Mouse (Mus musculus) heart, adult 2 months (tissue): Measurements from ENCODE around the gene Zfp3. TPM values are rescaled to one million over a fixed set of nuclear protein-coding genes. Genes with fewer than 3 reads are reported as not detected.

ENCODE experiments used
- DNase-seq, 2 experiments: peaks; one replicate each; pipeline ENCODE4 v3.0.0; 2021
- H3K27ac ChIP-seq: fragments of 200-600 bp; 2 replicates; pipeline ENCODE4 v1.8.1; 2022
- H3K27me3 ChIP-seq: fragments of 200-500 bp; 2 replicates; pipeline ENCODE4 v1.6.1; 2012; ENCODE audit warnings: mild to moderate bottlenecking, low read length, inconsistent platforms, mixed read lengths; ENCODE audit not compliant: control insufficient read depth, insufficient read depth
- H3K36me3 ChIP-seq: fragments of 200-500 bp; 2 replicates; pipeline ENCODE4 v1.6.1; 2012; ENCODE audit warnings: low read length, inconsistent platforms; ENCODE audit not compliant: control insufficient read depth, insufficient read depth
- H3K4me1 ChIP-seq: fragments of 200-500 bp; 2 replicates; pipeline ENCODE4 v1.6.1; 2011; ENCODE audit warnings: low read length; ENCODE audit not compliant: control insufficient read depth, insufficient read depth
- H3K4me3 ChIP-seq: fragments of 200-600 bp; 2 replicates; pipeline ENCODE4 v1.8.1; 2022
- H3K79me2 ChIP-seq: fragments of 200-500 bp; replicated peaks from 2 replicates; pipeline ENCODE4 v1.6.1; 2012; ENCODE audit warnings: mild to moderate bottlenecking, inconsistent platforms, low read length, moderate library complexity, mixed read lengths; ENCODE audit not compliant: control insufficient read depth, insufficient read depth
- H3K9ac ChIP-seq: fragments of 200-500 bp; 2 replicates; pipeline ENCODE4 v1.6.1; 2012; ENCODE audit warnings: low read depth, mild to moderate bottlenecking, control low read depth, inconsistent platforms, low read length, mixed read lengths
- CTCF ChIP-seq: fragments of 200-600 bp; IDR thresholded peaks from 2 replicates; pipeline ENCODE4 v1.8.1; 2022; ENCODE audit warnings: antibody characterized with exemption, mild to moderate bottlenecking, moderate library complexity
- EP300 ChIP-seq: fragments of 200-500 bp; IDR thresholded peaks from 2 replicates; pipeline ENCODE4 v1.6.1; 2011; ENCODE audit warnings: low read depth, low read length, control low read depth; ENCODE audit not compliant: insufficient read depth
- POLR2A ChIP-seq: fragments of 200-500 bp; IDR thresholded peaks from 2 replicates; pipeline ENCODE4 v1.6.1; 2011; ENCODE audit warnings: mild to moderate bottlenecking, low read depth, low read length, control low read depth; ENCODE audit not compliant: insufficient read depth
- WGBS: fragments of 180-500 bp; shearing (Covaris S2); methylation state at CpG from one replicate; pipeline ENCODE4 v1.1.7; 2018; 5-methylcytosine and 5-hydroxymethylcytosine counted together
- intact Hi-C: fragments of 180-260 bp; cut with DNase I; formaldehyde crosslinking; loops from one replicate; pipeline ENCODE4 v1.15.1; 2025
- polyA plus RNA-seq: library from polyadenylated mRNA; depleted of rRNA; stranded (reverse); fragments of >200 nt; gene quantifications from 2 replicates; pipeline ENCODE4 v1.2.3, GENCODE M21; 2012
- total RNA-seq, 2 experiments: library from RNA; stranded (reverse); gene quantifications; 2 replicates each; pipeline ENCODE4 v1.2.3; 2021

Zfp3 gene
- total and polyA plus RNA-seq, 3 experiments = 1.5 to 8.5 (median 7.5) TPM

DNA sequence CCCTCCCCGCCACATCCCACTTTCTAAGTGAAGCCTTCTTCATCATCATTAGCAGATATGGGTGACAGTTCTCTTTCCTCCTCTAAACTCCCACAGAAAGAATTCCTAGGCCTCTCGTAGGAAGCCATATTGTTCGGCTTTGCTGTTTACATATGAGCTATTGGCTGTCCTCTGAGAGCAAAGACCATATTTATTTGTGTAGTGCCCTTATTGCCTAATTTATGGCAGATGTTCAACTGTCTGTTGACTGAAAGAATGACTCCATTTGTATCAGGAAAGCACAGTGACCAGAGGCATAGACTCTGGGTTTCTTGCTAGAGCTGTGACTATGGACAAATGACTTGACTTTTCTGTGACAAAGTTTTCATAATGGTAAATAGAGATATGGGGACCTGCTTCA lies 22.4 kb upstream of the Zfp3 start:
- Histone ChIP-seq H3K36me3 (no peaks in the 10 kb centered on the region), H3K4me3 (no peak overlapping the region), H3K9ac (no peak overlapping the region), H3K79me2 (no peaks in the 10 kb centered on the region), H3K4me1 (no peaks in the 10 kb centered on the region), H3K27ac (no peak overlapping the region), H3K27me3 (no peaks in the 10 kb centered on the region)
- TF ChIP-seq CTCF (no peak), POLR2A (no peak), EP300 (no peak)
- no peak for DNase-seq
- intact Hi-C loops = no loop called here
- WGBS = 90% methylated on average over 3 of the region's 3 CpGs

DNA sequence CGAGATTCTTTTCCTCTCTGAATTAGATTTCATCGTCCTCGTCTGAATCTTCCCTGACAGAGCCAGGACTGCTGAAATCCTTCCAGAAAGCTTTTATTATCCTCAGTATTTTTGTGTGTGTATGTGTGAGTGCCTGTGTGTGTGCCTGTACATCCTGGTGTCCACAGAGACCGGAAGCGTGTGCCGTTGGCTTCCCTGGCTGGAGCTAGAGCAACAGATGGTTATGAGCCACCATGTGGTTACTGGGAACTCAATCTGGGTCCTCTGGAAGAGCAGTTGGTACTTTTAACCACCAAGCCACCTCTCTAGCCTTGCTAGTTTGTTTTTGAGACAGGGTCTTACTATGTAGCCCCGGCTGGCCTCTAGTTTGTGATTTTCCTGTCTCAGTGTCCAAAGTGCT lies 21.9 kb upstream of the Zfp3 start:
- TF ChIP-seq POLR2A (no peak), EP300 (no peak), CTCF (no peak)
- H3K79me2 ChIP-seq = no peaks in the 10 kb centered on the region
- no peaks in the 10 kb centered on the region for H3K36me3 ChIP-seq
- no peaks in the 10 kb centered on the region for H3K4me1 ChIP-seq
- no peak overlapping the region for H3K4me3 ChIP-seq
- H3K27ac ChIP-seq = no peak overlapping the region
- no peaks in the 10 kb centered on the region for H3K27me3 ChIP-seq
- WGBS = 67% methylated on average over 7 of the region's 7 CpGs
- no peak overlapping the region for H3K9ac ChIP-seq
- DNase-seq = no peak
- intact Hi-C loops = no loop called here

DNA sequence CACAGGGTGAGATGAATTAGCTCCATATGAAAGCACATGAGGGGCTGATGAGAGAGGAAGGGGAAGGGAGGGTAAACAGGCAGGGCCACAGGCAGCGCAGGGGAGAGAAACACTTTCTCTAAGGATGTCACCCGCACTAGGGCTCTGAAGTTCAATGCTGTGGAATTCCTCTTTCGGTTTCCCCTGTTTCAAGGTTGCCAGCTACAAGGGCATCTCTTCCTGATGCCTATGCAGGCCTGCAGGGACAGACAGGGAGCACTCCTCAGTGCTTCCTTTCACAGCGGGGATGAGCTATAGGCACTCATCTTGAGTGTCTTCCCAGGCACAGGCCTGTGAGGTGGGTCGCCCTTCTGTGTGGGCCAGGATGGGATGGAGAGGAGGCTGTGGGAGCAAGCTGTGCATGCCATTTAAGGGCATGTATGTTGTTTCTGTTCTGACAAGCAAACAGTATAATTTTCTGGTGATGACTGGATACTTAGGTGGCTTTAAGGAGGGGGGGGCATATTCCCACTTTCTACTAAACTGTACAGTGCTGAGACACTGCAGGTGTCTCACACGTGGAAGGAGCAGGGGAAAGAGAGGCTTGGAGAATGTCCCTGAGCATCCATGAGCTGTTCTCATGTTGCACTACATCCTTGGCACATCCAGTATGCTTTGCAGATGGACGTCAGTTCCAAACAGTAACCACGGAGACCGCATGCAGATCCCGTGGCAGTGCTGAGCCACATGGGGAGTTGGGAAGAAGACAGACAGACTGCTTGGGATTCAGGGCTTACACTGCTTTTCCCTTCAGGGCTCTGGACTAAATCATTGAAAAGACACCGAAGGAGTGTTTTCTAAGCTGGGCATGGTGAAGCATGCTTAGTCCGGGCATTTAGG lies 21.2 kb upstream of the Zfp3 start:
- TF ChIP-seq POLR2A = no peak
- no peak for TF ChIP-seq EP300
- TF ChIP-seq CTCF = no peak
- intact Hi-C loops = no loop called here
- Histone ChIP-seq H3K27me3 (no peaks in the 10 kb centered on the region), H3K4me1 (no peaks in the 10 kb centered on the region), H3K79me2 (no peaks in the 10 kb centered on the region), H3K36me3 (no peaks in the 10 kb centered on the region), H3K9ac (no peak overlapping the region), H3K4me3 (no peak overlapping the region), H3K27ac (no peak overlapping the region)
- DNase-seq = no peak
- WGBS = 76% methylated on average over 12 of the region's 12 CpGs

DNA sequence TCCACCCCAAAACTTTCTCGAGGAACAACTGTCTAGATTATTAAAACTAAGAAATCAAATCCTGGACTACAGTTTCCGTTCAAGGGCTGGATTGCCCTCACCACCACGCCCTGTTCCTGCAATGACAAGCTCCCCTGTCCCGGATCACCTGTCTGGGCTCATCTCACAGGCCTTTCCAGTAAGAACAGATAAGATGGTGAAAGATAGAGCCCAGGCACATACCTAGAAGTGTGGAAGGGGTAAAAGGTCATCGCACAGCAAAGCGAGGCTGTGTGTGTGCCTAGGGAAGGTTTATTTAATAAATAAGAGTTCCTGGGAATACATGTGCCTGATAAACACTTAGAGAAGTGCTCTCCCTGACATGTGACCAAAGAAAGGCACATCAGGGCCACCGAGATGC lies 18.4 kb upstream of the Zfp3 start:
- Histone ChIP-seq H3K27ac (no peak overlapping the region), H3K36me3 (no peaks in the 10 kb centered on the region), H3K4me1 (no peaks in the 10 kb centered on the region), H3K27me3 (no peaks in the 10 kb centered on the region), H3K79me2 (no peaks in the 10 kb centered on the region), H3K9ac (no peak overlapping the region), H3K4me3 (no peak overlapping the region)
- 77% methylated on average over 7 of the region's 7 CpGs for WGBS
- intact Hi-C loops = no loop called here
- TF ChIP-seq POLR2A (no peak), EP300 (no peak), CTCF (no peak)
- no peak for DNase-seq

DNA sequence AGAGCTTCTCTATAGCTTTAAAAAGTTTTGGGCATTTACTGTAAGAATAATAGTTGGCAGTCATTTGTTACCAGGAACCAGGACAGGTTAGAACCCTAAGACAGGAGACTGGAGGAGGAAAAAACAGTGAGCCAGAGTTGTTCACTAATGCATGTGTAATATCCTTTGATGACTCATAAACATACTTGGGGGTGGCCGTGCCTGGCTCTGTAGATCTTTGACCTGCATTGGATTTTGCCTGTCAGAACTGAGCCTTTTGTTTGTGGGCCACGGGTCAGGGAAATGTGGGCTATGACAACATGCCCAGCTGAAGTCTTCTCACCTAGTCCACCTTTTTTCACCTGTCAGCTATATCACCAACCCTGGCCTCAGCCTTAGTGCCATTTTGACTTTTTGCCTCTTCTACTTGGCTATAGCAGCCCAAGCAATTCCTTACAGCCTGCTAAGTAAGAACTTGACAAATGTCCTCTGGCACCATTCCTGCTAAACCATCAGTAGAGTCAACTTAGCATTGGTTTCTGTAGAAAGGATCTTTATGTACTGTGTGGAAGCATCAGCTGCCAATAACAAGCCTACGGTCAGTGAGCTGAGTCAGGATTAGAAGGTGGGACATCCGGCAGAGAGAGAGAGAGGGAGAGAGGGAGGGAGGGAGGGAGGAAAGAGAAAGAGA lies 16.0 kb upstream of the Zfp3 start:
- Histone ChIP-seq H3K4me1 (no peaks in the 10 kb centered on the region), H3K4me3 (no peak overlapping the region), H3K9ac (no peak overlapping the region), H3K27ac (no peak overlapping the region), H3K36me3 (no peaks in the 10 kb centered on the region), H3K79me2 (no peaks in the 10 kb centered on the region), H3K27me3 (no peaks in the 10 kb centered on the region)
- DNase-seq = no peak
- TF ChIP-seq POLR2A (no peak), EP300 (no peak), CTCF (no peak)
- 56% methylated on average over 4 of the region's 4 CpGs for WGBS
- intact Hi-C loops = no loop called here

DNA sequence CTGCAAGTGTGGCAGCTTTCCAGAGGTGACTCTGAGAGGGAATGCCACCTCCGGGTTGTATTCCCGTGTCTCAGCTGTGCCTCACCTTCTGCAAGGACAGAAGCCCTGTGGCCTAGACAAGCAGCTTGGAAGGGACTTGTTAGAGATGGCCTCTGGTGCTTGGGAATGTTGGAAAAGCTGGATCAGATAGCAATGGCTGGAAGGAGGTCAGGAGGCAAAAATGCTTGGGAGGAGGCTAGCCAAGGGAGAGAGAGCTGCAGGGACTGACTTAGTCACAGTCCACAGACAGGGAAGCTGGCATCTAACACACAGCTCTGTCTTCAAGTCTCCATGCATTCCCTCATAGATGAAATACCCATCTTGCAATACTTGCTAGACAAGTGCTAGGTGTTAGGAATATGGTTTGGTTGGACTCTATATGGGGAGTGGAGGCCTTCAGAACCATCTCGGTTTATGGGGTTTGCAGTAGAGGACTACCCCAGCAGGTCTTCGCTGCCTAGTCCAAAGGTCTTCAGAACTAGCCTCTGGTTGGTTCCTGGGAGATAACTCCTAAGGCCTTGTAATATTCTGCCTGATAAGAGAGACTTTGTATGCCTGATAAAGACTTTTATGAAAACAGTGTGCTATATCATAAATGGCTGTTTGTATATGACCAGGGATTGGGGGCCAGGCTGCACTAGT lies 11.5 kb upstream of the Zfp3 start:
- intact Hi-C loops = no loop called here
- H3K27me3 ChIP-seq = no peaks in the 10 kb centered on the region
- H3K79me2 ChIP-seq = no peaks in the 10 kb centered on the region
- H3K4me1 ChIP-seq = no peaks in the 10 kb centered on the region
- no peak overlapping the region for H3K4me3 ChIP-seq
- H3K27ac ChIP-seq = no peak overlapping the region
- TF ChIP-seq POLR2A = no peak
- TF ChIP-seq CTCF = no peak
- TF ChIP-seq EP300 = no peak
- no peak overlapping the region for H3K9ac ChIP-seq
- DNase-seq = no peak
- no peaks in the 10 kb centered on the region for H3K36me3 ChIP-seq
- 74% methylated on average over 4 of the region's 4 CpGs for WGBS
